Mouse (Mus musculus): ENCODE data around the gene 1700013G24Rik.

1700013G24Rik gene

DNA sequence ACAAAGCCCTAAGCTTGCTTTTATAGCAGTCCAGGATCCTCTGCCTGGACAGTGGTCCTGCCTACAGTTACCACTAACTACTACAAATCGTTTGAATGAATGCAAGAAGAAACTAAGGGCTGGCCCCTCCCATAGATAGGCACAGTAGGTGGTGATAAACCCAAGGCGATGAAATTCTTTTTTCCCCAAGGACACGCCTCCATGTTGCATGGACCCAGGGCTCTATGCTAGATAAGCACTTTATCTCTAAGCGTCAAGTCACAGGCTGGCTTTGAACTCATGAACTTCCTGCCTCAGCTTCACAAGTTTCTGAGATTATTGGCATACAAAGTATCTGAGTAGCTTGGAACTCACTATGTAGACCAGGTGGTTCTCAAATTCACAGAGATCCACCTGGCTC lies 4.2 kb downstream of the 1700013G24Rik start:
- DNase-seq (ENCODE audit: low spot score) = no peak

- no peak for DNase-seq (ENCODE audit: low spot score)
Observed at GRCm38 (mm10) chr4:137458310-137458709, 5.2 kb downstream of the 1700013G24Rik start.

- no peak for DNase-seq (ENCODE audit: low spot score)
Observed at GRCm38 (mm10) chr4:137458861-137459260, 5.8 kb downstream of the 1700013G24Rik start.

DNA sequence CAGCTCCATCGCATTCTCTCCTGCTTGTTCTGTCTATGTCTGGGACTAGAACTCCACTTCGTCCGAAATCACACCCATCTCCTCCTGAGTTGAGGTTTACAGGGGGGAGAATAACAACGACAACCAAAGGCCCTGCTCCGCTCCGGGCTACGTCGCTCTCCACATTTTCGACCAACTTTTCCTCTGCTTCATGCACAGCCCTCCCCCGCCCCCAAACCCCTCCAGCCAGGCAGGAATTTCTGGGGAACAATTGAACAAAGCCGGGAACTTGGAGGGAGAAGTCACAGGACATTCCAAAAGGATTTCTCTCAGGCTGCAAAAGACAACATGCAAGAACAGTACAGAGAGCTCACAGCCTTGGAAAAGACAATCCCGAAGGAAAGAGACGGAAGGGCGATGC lies 7.6 kb downstream of the 1700013G24Rik start:
- DNase-seq (ENCODE audit: low spot score) = no peak

- no peak for DNase-seq (ENCODE audit: low spot score)
Observed at GRCm38 (mm10) chr4:137461217-137461616, 8.1 kb downstream of the 1700013G24Rik start.

GRCm38 (mm10) chr4:137461981-137462690 lies 9.1 kb downstream of the 1700013G24Rik start:
- no peak for DNase-seq (ENCODE audit: low spot score)

- no peak for DNase-seq (ENCODE audit: low spot score)
Observed at GRCm38 (mm10) chr4:137465125-137465787, 12.2 kb downstream of the 1700013G24Rik start.

DNA sequence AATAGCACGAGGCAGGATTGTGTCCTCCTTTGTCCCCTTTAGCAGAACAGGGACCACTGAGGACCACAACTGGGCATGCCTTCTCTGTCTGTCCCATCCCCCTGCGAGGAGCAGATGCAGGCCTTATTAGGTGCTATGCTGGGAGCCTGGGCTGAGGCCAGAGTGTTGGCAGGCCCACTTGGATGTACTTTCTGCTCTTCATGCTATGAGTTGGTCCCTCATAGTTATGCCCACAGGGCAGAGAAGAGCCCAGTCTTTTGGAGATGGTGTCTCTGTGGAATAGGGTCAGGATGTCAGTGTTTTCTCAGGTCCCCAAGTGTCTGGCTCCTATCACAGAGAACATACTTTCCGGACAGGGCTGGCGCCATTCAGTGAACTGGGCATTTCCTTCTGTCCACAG lies 13.9 kb downstream of the 1700013G24Rik start:
- no peak for DNase-seq (ENCODE audit: low spot score)

DNA sequence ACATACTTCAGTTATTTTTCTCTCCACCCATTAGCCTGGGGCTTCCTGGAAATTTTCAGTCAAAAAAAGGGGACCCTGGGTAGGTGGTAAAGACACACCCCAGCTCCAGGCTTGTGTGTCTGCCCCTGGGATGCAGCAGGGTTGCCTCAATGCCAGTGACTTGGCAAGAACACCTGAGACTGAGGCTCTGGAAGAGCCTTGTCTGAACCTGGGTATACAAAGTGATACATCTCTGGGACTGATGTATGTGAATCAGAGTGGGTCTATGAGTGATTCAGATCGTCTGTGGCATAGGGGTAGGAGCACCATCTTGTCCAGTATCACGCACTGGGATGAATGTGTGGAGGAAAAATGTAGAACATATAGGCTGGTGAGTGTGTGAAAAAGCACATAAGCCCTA lies 14.4 kb downstream of the 1700013G24Rik start:
- DNase-seq (ENCODE audit: low spot score) = no peak

DNA sequence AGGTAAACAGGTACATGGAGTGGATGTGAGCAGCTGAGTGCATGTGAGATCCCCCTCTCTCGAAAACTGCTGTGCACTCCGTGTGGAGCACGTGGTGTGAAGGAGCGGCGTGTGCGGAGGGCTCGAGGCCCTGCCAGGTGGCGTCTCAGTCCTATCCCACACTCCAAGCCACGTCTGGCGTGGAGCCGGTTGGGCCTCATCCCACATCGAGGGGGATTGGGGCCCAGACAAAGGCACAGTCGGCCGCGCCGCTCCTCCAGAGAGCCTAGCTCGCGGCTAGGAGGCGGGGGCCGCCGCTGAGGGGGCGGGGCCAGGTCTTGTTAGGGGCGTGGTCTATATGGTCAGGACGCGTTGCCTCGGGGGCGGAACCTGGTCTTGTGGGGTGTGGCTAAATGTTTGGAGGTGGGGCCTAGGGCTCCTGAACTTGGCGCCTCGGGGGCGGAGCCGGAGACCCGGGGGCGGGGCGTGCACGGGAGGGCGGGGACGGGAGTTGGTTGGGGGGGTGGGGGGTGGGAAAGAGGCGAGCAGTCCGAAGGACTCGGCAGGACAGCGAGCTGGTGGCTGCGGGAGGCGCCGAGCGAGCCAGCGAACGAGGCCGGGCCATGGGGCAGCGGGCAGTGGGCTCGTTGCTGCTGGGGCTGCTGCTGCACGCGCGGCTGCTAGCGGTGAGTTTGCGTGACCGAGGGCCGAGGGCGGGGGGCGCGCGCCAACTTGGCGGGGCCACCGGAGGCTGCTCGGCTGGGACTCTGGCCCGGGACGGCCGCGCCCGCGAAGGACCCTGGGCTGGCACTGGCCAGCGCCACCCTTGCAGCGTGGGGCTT lies 15.4 kb downstream of the 1700013G24Rik start, which contains the start of gene Hspg2:
Gene Hspg2, plus strand, starts transcription at position 510 of the 821 bp plus-strand sequence.
- peak; percentile 98 for DNase-seq (ENCODE audit: low spot score)

- peak; percentile 58 for DNase-seq (ENCODE audit: low spot score)
Observed at GRCm38 (mm10) chr4:137469081-137469844, 16.2 kb downstream of the 1700013G24Rik start.

- no peak for DNase-seq (ENCODE audit: low spot score)
Observed at GRCm38 (mm10) chr4:137469845-137470692, 17.0 kb downstream of the 1700013G24Rik start.

- no peak for DNase-seq (ENCODE audit: low spot score)
Observed at GRCm38 (mm10) chr4:137470701-137471317, 17.7 kb downstream of the 1700013G24Rik start.

DNA sequence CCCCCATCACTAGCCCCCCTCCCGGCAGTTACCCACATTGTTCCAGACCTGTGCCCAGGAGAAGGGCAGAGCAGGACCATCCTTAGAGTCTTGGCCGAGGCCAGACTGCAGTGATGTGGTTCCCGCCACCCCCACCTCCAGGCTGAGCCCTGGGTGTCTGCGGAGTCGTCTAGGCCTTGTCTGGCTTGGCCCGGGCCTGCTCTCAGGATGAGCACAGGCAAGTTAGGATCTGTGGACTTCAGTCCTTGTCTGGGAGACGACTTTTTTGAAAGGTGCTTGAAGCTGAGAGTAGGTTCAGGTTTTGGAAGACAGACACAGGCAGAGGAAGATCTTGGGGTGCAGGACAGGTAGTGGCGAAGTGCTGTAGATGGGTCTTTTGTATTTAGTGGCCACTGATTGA lies 18.2 kb downstream of the 1700013G24Rik start:
- no peak for DNase-seq (ENCODE audit: low spot score)

GRCm38 (mm10) chr4:137473240-137473639 lies 20.2 kb downstream of the 1700013G24Rik start:
- DNase-seq (ENCODE audit: low spot score) = no peak

GRCm38 (mm10) chr4:137473701-137474388 lies 20.8 kb downstream of the 1700013G24Rik start:
- no peak for DNase-seq (ENCODE audit: low spot score)

DNA sequence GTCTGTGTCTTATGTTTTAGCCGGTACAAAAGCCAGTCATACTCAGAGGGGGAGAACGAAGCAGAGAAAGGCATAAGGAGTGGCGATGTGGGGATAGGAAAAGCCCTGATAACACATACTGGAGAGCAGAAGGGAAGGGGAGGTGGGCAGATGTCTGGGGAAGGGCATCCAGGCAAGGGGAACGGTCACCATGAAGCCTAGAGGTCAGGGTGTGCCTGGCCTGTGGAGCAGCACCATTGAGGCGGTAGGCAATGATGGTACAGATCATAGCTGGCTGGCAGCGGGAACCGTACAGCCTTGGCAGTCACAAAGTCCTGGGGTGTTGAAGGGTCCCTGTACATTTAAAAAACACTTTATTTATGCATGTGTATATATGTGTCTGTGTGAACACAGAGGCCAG lies 21.6 kb downstream of the 1700013G24Rik start:
- DNase-seq (ENCODE audit: low spot score) = no peak

DNA sequence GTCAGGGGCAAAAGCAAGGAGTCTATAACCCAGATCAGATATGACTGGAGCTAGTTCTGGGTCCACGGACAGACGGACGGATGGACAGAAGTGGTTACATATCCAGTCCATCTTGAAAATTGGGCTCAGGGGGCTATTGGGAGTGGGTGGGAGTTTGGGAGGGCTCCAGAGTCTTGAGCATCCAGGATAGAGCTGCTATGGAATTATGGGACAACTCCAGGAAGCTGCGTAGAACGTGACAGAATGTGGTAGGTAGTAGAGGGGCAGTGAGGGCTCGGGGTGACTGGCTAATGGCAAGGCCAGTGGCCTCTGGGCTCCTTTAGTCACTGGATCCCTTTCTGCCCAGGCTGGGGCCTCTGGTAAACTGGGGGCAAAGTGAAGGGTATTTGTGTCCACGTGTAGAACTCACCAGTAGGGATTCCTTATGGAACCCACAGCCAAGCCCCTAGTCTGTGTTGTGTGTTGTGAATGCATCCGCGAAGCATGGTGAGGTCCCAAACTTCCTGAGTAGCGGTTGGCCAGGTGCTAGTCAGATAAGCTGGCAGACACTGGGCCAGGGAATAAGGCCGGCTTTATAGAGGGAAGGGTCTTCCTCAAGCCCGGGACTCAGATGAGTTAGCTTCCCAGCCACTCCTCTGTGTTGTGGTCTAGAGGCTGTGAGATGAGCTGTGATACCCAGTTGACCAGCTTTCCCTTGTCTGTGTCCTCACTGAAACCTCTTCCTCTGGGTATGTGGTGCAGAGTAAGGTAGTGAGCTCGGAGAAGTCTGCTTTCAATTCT lies 22.4 kb downstream of the 1700013G24Rik start:
- DNase-seq (ENCODE audit: low spot score) = no peak

All from embryo, embryonic 10 days (tissue).